Mouse (Mus musculus) layer of hippocampus, adult 6 months (tissue): ENCODE measurements around the gene Cfb. TPM values are rescaled to one million over a fixed set of nuclear protein-coding genes. Genes with fewer than 3 reads are reported as not detected.

Experiments used
- long read RNA-seq, 2 experiments: library from polyadenylated mRNA; unstranded; transcript quantifications; one replicate each; pipeline ENCODE4 v2.0.0; 2019 to 2020
- microRNA-seq: library from miRNA; unstranded; fragments of <30 nt; microRNA quantifications from one replicate; pipeline ENCODE4 v1.2.0, GENCODE M21; 2020
- polyA plus RNA-seq: library from polyadenylated mRNA; unstranded; fragments of <200 nt; fragmentation: Nextera tagmentation; gene quantifications from 2 replicates; pipeline ENCODE4 v1.2.3, GENCODE M21; 2021

Gene Cfb
- polyA plus RNA-seq: 0.49 and 0.80 TPM in 2 replicates
- long read RNA-seq, experiment 1: 0 reads
- long read RNA-seq, experiment 2, partial matches to known transcripts: 0 of 3 reads
- long read RNA-seq, experiment 2, other reads (novel, unspliced or antisense): 3 of 3 reads

GRCm38 (mm10) chr17:34862416-34863081, at the start of gene Cfb:
Gene Cfb, minus strand, starts transcription at chr17:34862518.

GRCm38 (mm10) chr17:34898160-34898586, 35.9 kb upstream of the Cfb start, which contains the start of the genes C2 and Ehmt2:
Gene C2, minus strand, starts transcription at chr17:34898265.
Gene Ehmt2, plus strand, starts transcription at chr17:34898469.

GRCm38 (mm10) chr17:34881683-34882310, 19.5 kb upstream of the Cfb start, which contains the start of gene Gm20547:
Gene Gm20547, minus strand, starts transcription at chr17:34882042.

GRCm38 (mm10) chr17:34879336-34879879, 17.1 kb upstream of the Cfb start, which contains the start of gene Zbtb12:
Gene Zbtb12, plus strand, starts transcription at chr17:34879483.

GRCm38 (mm10) chr17:34849722-34850516, 12.4 kb downstream of the Cfb start, which contains the start of the genes Skiv2l and Nelfe:
Gene Skiv2l, minus strand, starts transcription at chr17:34850210.
Gene Nelfe, plus strand, starts transcription at chr17:34850391.

GRCm38 (mm10) chr17:34836856-34837221, 25.5 kb downstream of the Cfb start, which contains the start of the genes Stk19 and Dxo:
Gene Stk19, minus strand, starts transcription at chr17:34836945.
Gene Dxo, plus strand, starts transcription at chr17:34837019.

Small RNA genes lying within 50 kb of the gene (microRNA-seq; reads per million reads assigned to microRNA genes)
- gene Mir6970 (not detected), gene Mir6971 (9.2 reads per million, percentile 30 among the genes with 10 or more reads in this experiment), gene Mir6972 (not detected)

Other genes with a start within 250 kb of the Cfb start
- 2.5 and 3.3 TPM in 2 replicates for gene Egfl8, start 246.5 kb downstream of the Cfb start, polyA plus RNA-seq
- gene Ppt2, start 234.0 kb downstream of the Cfb start, polyA plus RNA-seq: 8.3 and 9.4 TPM in 2 replicates
- gene Prrt1, start 233.0 kb downstream of the Cfb start, polyA plus RNA-seq: 19.2 and 21.3 TPM in 2 replicates
- 18.3 and 19.7 TPM in 2 replicates for gene Fkbpl, start 217.8 kb downstream of the Cfb start, polyA plus RNA-seq
- 35.3 and 40.9 TPM in 2 replicates for gene Atf6b, start 215.4 kb downstream of the Cfb start, polyA plus RNA-seq
- 0.31 and 0.33 TPM in 2 replicates for gene Tnxb, start 192.0 kb downstream of the Cfb start, polyA plus RNA-seq
- 9.3 and 15.6 TPM in 2 replicates for gene C4b, start 118.6 kb downstream of the Cfb start, polyA plus RNA-seq
- gene Cyp21a1, start 58.0 kb downstream of the Cfb start, polyA plus RNA-seq: not detected in 2 replicates
- 55.5 and 61.6 TPM in 2 replicates for gene Stk19, start 25.6 kb downstream of the Cfb start, polyA plus RNA-seq
- 26.3 and 27.8 TPM in 2 replicates for gene Dxo, start 25.5 kb downstream of the Cfb start, polyA plus RNA-seq
- 23.6 and 26.5 TPM in 2 replicates for gene Skiv2l, start 12.3 kb downstream of the Cfb start, polyA plus RNA-seq
- gene Nelfe, start 12.1 kb downstream of the Cfb start, polyA plus RNA-seq: 36.8 and 43.3 TPM in 2 replicates
- gene Zbtb12, start 17.0 kb upstream of the Cfb start, polyA plus RNA-seq: 0.23 and 0.26 TPM in 2 replicates
- not detected in 2 replicates for gene Gm20547, start 19.5 kb upstream of the Cfb start, polyA plus RNA-seq
- 1.3 and 2.0 TPM in 2 replicates for gene C2, start 35.7 kb upstream of the Cfb start, polyA plus RNA-seq
- gene Ehmt2, start 36.0 kb upstream of the Cfb start, polyA plus RNA-seq: 21.5 and 22.0 TPM in 2 replicates
- 0.29 and 0.30 TPM in 2 replicates for gene Slc44a4, start 51.9 kb upstream of the Cfb start, polyA plus RNA-seq
- 24.8 and 26.2 TPM in 2 replicates for gene Neu1, start 68.7 kb upstream of the Cfb start, polyA plus RNA-seq
- gene Hspa1b, start 96.7 kb upstream of the Cfb start, polyA plus RNA-seq: 0.90 and 1.3 TPM in 2 replicates
- gene Gm20481, start 107.4 kb upstream of the Cfb start, polyA plus RNA-seq: not detected in 2 replicates
- gene Hspa1a, start 109.6 kb upstream of the Cfb start, polyA plus RNA-seq: 7.2 and 7.7 TPM in 2 replicates
- 0.60 and 0.84 TPM in 2 replicates for gene Hspa1l, start 110.2 kb upstream of the Cfb start, polyA plus RNA-seq
- gene Lsm2, start 119.3 kb upstream of the Cfb start, polyA plus RNA-seq: 35.2 and 42.4 TPM in 2 replicates
- gene Vars, start 138.5 kb upstream of the Cfb start, polyA plus RNA-seq: 20.0 and 21.5 TPM in 2 replicates
- gene Vwa7, start 154.1 kb upstream of the Cfb start, polyA plus RNA-seq: 0.20 TPM in 1 of 2 replicates, not detected in the other
- gene Sapcd1, start 165.5 kb upstream of the Cfb start, polyA plus RNA-seq: 0.62 and 0.97 TPM in 2 replicates
- gene Msh5, start 184.2 kb upstream of the Cfb start, polyA plus RNA-seq: 0.33 and 0.59 TPM in 2 replicates
- gene Clic1, start 187.4 kb upstream of the Cfb start, polyA plus RNA-seq: 28.2 and 29.7 TPM in 2 replicates
- 18.0 and 23.6 TPM in 2 replicates for gene Ddah2, start 196.5 kb upstream of the Cfb start, polyA plus RNA-seq
- not detected in 2 replicates for gene Ly6g6c, start 202.9 kb upstream of the Cfb start, polyA plus RNA-seq
- gene Mpig6b, start 203.7 kb upstream of the Cfb start, polyA plus RNA-seq: 0.06 TPM in 1 of 2 replicates, not detected in the other
- 4.4 and 4.6 TPM in 2 replicates for gene Ly6g6e, start 214.4 kb upstream of the Cfb start, polyA plus RNA-seq
- gene Ly6g6d, start 215.5 kb upstream of the Cfb start, polyA plus RNA-seq: 1.2 and 2.3 TPM in 2 replicates
- 1.2 and 2.1 TPM in 2 replicates for gene Ly6g6f, start 223.1 kb upstream of the Cfb start, polyA plus RNA-seq
- 86.3 and 93.9 TPM in 2 replicates for gene Abhd16a, start 226.7 kb upstream of the Cfb start, polyA plus RNA-seq
- gene Ly6g5c, start 245.8 kb upstream of the Cfb start, polyA plus RNA-seq: not detected in 2 replicates